Mouse (Mus musculus): ENCODE measurements around the gene Ccl21a. TPM values are rescaled to one million over a fixed set of nuclear protein-coding genes. Genes with fewer than 3 reads are reported as not detected.
"Not testable (repeated sequence)": the region's sequence is repeated elsewhere in the genome, so short reads cannot be mapped to it uniquely, and the experiment has no call there.

Gene Ccl21a
- 0.63 TPM in 1 of 2 replicates, not detected in the other for polyA plus RNA-seq (2015; fragmentation: Nextera tagmentation; extraction: Ambion mirVana)

- not testable (repeated sequence) for H3K9me3 ChIP-seq; ATAC-seq; H3K4me3 ChIP-seq (replicated peaks); H3K27me3 ChIP-seq; H3K36me3 ChIP-seq; H3K4me1 ChIP-seq (replicated peaks); H3K9ac ChIP-seq (replicated peaks); H3K4me2 ChIP-seq (replicated peaks); H3K27ac ChIP-seq
- WGBS, result no CpG with 5 or more reads among the region's 5 CpGs
Observed at GRCm38 (mm10) chr4:42773893-42774292, at the start of gene Ccl21a. Gene Ccl21a (minus strand): TSS chr4:42773993.

- not testable (repeated sequence) for H3K27ac ChIP-seq; H3K9me3 ChIP-seq; ATAC-seq; H3K4me3 ChIP-seq (replicated peaks); H3K9ac ChIP-seq (replicated peaks); H3K27me3 ChIP-seq; H3K4me2 ChIP-seq (replicated peaks); H3K36me3 ChIP-seq; H3K4me1 ChIP-seq (replicated peaks)
- no CpG with 5 or more reads among the region's 6 CpGs for WGBS
Observed at GRCm38 (mm10) chr4:42756477-42756876, 17.3 kb downstream of the Ccl21a start, which contains the start of gene Ccl19. Gene Ccl19 (minus strand): TSS chr4:42756577.

- not testable (repeated sequence) for H3K4me3 ChIP-seq (replicated peaks); H3K4me1 ChIP-seq (replicated peaks); ATAC-seq; H3K9ac ChIP-seq (replicated peaks); H3K27ac ChIP-seq; H3K4me2 ChIP-seq (replicated peaks); H3K27me3 ChIP-seq; H3K9me3 ChIP-seq; H3K36me3 ChIP-seq
- no CpG with 5 or more reads among the region's 13 CpGs for WGBS
Observed at GRCm38 (mm10) chr4:42735245-42735644, 38.5 kb downstream of the Ccl21a start, which contains the start of gene 4930578G10Rik. Gene 4930578G10Rik (plus strand): TSS chr4:42735545.

Other genes with a start within 250 kb of the Ccl21a start
- gene Fam205a2, start 245.8 kb downstream of the Ccl21a start, polyA plus RNA-seq (2015; fragmentation: Nextera tagmentation; extraction: Ambion mirVana), result not detected in 2 replicates
- gene Gm10591, start 161.8 kb downstream of the Ccl21a start, polyA plus RNA-seq (2015; fragmentation: Nextera tagmentation; extraction: Ambion mirVana), result not detected in 2 replicates
- not detected in 2 replicates for gene Gm2564, start 144.3 kb downstream of the Ccl21a start, polyA plus RNA-seq (2015; fragmentation: Nextera tagmentation; extraction: Ambion mirVana)
- not detected in 2 replicates for gene Ccl27b, start 118.7 kb downstream of the Ccl21a start, polyA plus RNA-seq (2015; fragmentation: Nextera tagmentation; extraction: Ambion mirVana)
- gene Il11ra2, start 112.1 kb downstream of the Ccl21a start, polyA plus RNA-seq (2015; fragmentation: Nextera tagmentation; extraction: Ambion mirVana), result not detected in 2 replicates
- 0.55 and 1.2 TPM in 2 replicates for gene 4930578G10Rik, start 38.4 kb downstream of the Ccl21a start, polyA plus RNA-seq (2015; fragmentation: Nextera tagmentation; extraction: Ambion mirVana)
- gene Ccl19, start 17.4 kb downstream of the Ccl21a start, polyA plus RNA-seq (2015; fragmentation: Nextera tagmentation; extraction: Ambion mirVana), result 0.45 TPM in 1 of 2 replicates, not detected in the other
- gene Fam205a1, start 79.9 kb upstream of the Ccl21a start, polyA plus RNA-seq (2015; fragmentation: Nextera tagmentation; extraction: Ambion mirVana), result 0.08 TPM in 1 of 2 replicates, not detected in the other
- 0.35 and 0.43 TPM in 2 replicates for gene Gm12394, start 82.8 kb upstream of the Ccl21a start, polyA plus RNA-seq (2015; fragmentation: Nextera tagmentation; extraction: Ambion mirVana)
- 1.2 and 1.7 TPM in 2 replicates for gene Fam205c, start 100.2 kb upstream of the Ccl21a start, polyA plus RNA-seq (2015; fragmentation: Nextera tagmentation; extraction: Ambion mirVana)
- gene Phf24, start 142.7 kb upstream of the Ccl21a start, polyA plus RNA-seq (2015; fragmentation: Nextera tagmentation; extraction: Ambion mirVana), result 14.8 and 15.2 TPM in 2 replicates
- 45.9 and 58.2 TPM in 2 replicates for gene Dnajb5, start 175.8 kb upstream of the Ccl21a start, polyA plus RNA-seq (2015; fragmentation: Nextera tagmentation; extraction: Ambion mirVana)
- gene 1700022I11Rik, start 195.6 kb upstream of the Ccl21a start, polyA plus RNA-seq (2015; fragmentation: Nextera tagmentation; extraction: Ambion mirVana), result 0.49 and 0.50 TPM in 2 replicates
- gene Vcp, start 226.5 kb upstream of the Ccl21a start, polyA plus RNA-seq (2015; fragmentation: Nextera tagmentation; extraction: Ambion mirVana), result 560 and 579 TPM in 2 replicates
- 17.0 and 18.7 TPM in 2 replicates for gene Fancg, start 236.5 kb upstream of the Ccl21a start, polyA plus RNA-seq (2015; fragmentation: Nextera tagmentation; extraction: Ambion mirVana)